Mouse (Mus musculus): ENCODE data around the gene Tmem200c. TPM values are rescaled to one million over a fixed set of nuclear protein-coding genes. Genes with fewer than 3 reads are reported as not detected.

The Tmem200c gene
- polyA plus RNA-seq (2015; fragmentation: Nextera tagmentation; extraction: Ambion mirVana): 0.11 TPM in 1 of 2 replicates, not detected in the other

- Histone ChIP-seq H3K4me2 (replicated peaks; ENCODE audit: low read depth, low read length) (no peak within 1 kb of the TSS), H3K27ac (ENCODE audit: low read length) (no peak within 1 kb of the TSS)
- WGBS: 73% methylated on average over 6 of the region's 6 CpGs
Observed at GRCm38 (mm10) chr17:68826323-68826722, at the start of gene Tmem200c. Gene Tmem200c, plus strand, starts transcription at chr17:68826623.

GRCm38 (mm10) chr17:68793741-68794140 lies 32.7 kb upstream of the Tmem200c start:
- ATAC-seq (no peak), DNase-seq (ENCODE audit: low spot score) (no peak)
- H3K9me3 ChIP-seq (ENCODE audit: low read length): no peaks in the 10 kb centered on the region
- TF ChIP-seq CTCF (IDR thresholded peaks at IDR 0.05): no peak
- no peak for TF ChIP-seq EP300 (IDR thresholded peaks at IDR 0.05)
- H3K36me3 ChIP-seq (ENCODE audit: insufficient read depth, low read length): no peaks in the 10 kb centered on the region
- no peak overlapping the region for H3K27ac ChIP-seq (ENCODE audit: low read length)
- H3K4me2 ChIP-seq (replicated peaks; ENCODE audit: low read depth, low read length): no peak overlapping the region
- H3K9ac ChIP-seq (replicated peaks; ENCODE audit: low read depth): no peak overlapping the region
- 79% methylated on average over 4 of the region's 4 CpGs for WGBS
- no peaks in the 10 kb centered on the region for H3K4me1 ChIP-seq (ENCODE audit: insufficient read depth, low read depth, low read length)
- no peak overlapping the region for H3K4me3 ChIP-seq (ENCODE audit: low read depth, low read length)
- no peaks in the 10 kb centered on the region for H3K27me3 ChIP-seq (replicated peaks; ENCODE audit: insufficient read depth, low read length)

More at GRCm38 (mm10) chr17:68826323-68826722, at the start of gene Tmem200c:
- Histone ChIP-seq H3K36me3 (ENCODE audit: insufficient read depth, low read length) (no peaks in the 10 kb centered on the region), H3K27me3 (replicated peaks; ENCODE audit: insufficient read depth, low read length) (no peaks in the 10 kb centered on the region), H3K9me3 (ENCODE audit: low read length) (no peaks in the 10 kb centered on the region), H3K9ac (replicated peaks; ENCODE audit: low read depth) (no peak within 1 kb of the TSS), H3K4me1 (ENCODE audit: insufficient read depth, low read depth, low read length) (no peaks in the 10 kb centered on the region), H3K4me3 (ENCODE audit: low read depth, low read length) (no peak within 1 kb of the TSS)
- ATAC-seq (no peak), DNase-seq (ENCODE audit: low spot score) (no peak)
- no peak for TF ChIP-seq EP300 (IDR thresholded peaks at IDR 0.05)
- TF ChIP-seq CTCF (IDR thresholded peaks at IDR 0.05): no peak

- WGBS: under 1% methylated on average over 10 of the region's 15 CpGs
- no peak for DNase-seq (ENCODE audit: low spot score)
- peak overlapping the region; percentile 34; the same call in 1 of the 2 replicates for H3K4me3 ChIP-seq (ENCODE audit: low read depth, low read length)
- no peak overlapping the region for H3K27ac ChIP-seq (ENCODE audit: low read length)
- peak overlapping the region; percentile 56 for H3K4me2 ChIP-seq (replicated peaks; ENCODE audit: low read depth, low read length)
- no peaks in the 10 kb centered on the region for H3K9me3 ChIP-seq (ENCODE audit: low read length)
- H3K9ac ChIP-seq (replicated peaks; ENCODE audit: low read depth): no peak overlapping the region
- no peaks in the 10 kb centered on the region for H3K36me3 ChIP-seq (ENCODE audit: insufficient read depth, low read length)
- TF ChIP-seq EP300 (IDR thresholded peaks at IDR 0.05) (no peak), CTCF (IDR thresholded peaks at IDR 0.05) (no peak)
- peaks cover 9% of the 10 kb centered on the region; the same call in 1 of the 2 replicates for H3K4me1 ChIP-seq (ENCODE audit: insufficient read depth, low read depth, low read length)
- peaks cover 53% of the 10 kb centered on the region for H3K27me3 ChIP-seq (replicated peaks; ENCODE audit: insufficient read depth, low read length)
- no peak for ATAC-seq
Observed at GRCm38 (mm10) chr17:68836655-68837012, 10.2 kb downstream of the Tmem200c start.

DNA sequence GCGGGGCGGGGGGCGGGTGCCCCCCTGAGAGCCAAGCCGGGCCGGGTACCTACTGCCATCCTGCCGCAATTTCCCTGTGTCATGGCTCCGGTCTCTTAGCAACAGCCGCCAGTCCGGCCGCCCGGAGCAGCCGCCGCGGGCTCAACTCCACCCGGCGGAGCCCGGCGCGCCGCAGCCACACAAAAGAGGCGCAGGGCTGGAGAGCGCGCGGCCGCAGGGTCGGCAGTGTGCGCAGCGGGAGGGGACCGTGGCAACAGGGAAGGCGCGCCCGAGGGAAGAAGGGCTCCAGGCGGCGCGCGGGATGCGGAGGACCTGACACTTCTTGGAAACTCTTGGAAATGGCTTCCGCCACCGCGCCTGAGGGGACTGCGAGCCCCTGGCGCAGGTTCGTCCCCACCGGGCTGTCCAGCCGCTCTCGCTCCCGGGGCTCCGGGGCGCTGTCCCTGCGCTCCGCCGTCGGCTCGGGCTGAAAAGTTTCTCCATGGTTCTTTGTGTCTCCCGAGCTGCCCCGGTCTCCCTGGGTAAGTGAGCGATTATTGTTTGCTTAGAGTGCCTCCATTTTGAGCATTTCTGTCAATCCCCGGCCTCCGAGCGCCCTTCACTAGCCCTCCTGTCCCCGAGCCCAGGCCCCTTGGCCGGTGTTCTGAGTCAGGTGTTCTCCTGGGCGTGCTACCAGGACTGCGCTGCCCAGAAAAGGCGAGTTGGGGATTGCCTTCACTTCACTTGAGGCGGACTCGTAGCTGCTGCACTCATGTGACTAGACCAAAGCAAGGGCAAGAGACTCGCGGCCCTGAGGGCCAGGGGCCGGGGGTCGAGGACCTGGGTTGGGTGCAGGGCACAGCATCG lies 10.8 kb downstream of the Tmem200c start:
- no peak for TF ChIP-seq CTCF (IDR thresholded peaks at IDR 0.05)
- TF ChIP-seq EP300 (IDR thresholded peaks at IDR 0.05): no peak
- ATAC-seq: 0 out of 2 replicates have a peak, but pooled peaks have one; percentile 22
- peak overlapping the region; percentile 34 for H3K4me3 ChIP-seq (ENCODE audit: low read depth, low read length)
- H3K27me3 ChIP-seq (replicated peaks; ENCODE audit: insufficient read depth, low read length): peaks cover 57% of the 10 kb centered on the region
- no peaks in the 10 kb centered on the region for H3K9me3 ChIP-seq (ENCODE audit: low read length)
- H3K27ac ChIP-seq (ENCODE audit: low read length): no peak overlapping the region
- WGBS: under 1% methylated on average over 59 of the region's 72 CpGs
- peaks cover 11% of the 10 kb centered on the region; the same call in 1 of the 2 replicates for H3K4me1 ChIP-seq (ENCODE audit: insufficient read depth, low read depth, low read length)
- peak overlapping the region; percentile 56 for H3K4me2 ChIP-seq (replicated peaks; ENCODE audit: low read depth, low read length)
- no peak overlapping the region for H3K9ac ChIP-seq (replicated peaks; ENCODE audit: low read depth)
- H3K36me3 ChIP-seq (ENCODE audit: insufficient read depth, low read length): no peaks in the 10 kb centered on the region
- DNase-seq (ENCODE audit: low spot score): no peak

DNA sequence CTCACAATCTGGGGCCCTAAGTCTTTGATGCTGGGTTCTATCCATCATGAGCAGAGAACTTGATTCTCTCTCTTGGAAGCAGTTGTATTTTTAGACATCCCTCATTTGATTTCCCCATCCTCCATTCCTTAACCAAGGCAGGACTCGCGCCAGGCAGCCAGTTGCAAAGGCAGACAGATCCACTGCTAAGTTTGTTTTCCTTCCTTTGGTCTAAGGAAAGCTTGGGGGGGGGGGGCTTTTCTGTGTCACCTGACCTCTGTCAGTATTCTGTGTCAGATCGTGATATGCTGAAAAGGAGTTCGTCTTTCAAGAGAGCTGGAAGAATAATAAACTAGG lies 11.4 kb downstream of the Tmem200c start:
- H3K4me2 ChIP-seq (replicated peaks; ENCODE audit: low read depth, low read length): peak overlapping the region; percentile 56
- H3K27ac ChIP-seq (ENCODE audit: low read length): no peak overlapping the region
- no peaks in the 10 kb centered on the region for H3K36me3 ChIP-seq (ENCODE audit: insufficient read depth, low read length)
- H3K9me3 ChIP-seq (ENCODE audit: low read length): no peaks in the 10 kb centered on the region
- ATAC-seq: no peak
- TF ChIP-seq CTCF (IDR thresholded peaks at IDR 0.05): no peak
- no peak for TF ChIP-seq EP300 (IDR thresholded peaks at IDR 0.05)
- peaks cover 11% of the 10 kb centered on the region; the same call in 1 of the 2 replicates for H3K4me1 ChIP-seq (ENCODE audit: insufficient read depth, low read depth, low read length)
- DNase-seq (ENCODE audit: low spot score): no peak
- H3K27me3 ChIP-seq (replicated peaks; ENCODE audit: insufficient read depth, low read length): peaks cover 57% of the 10 kb centered on the region
- 16% methylated on average over 4 of the region's 4 CpGs for WGBS
- peak overlapping the region; percentile 34; the same call in 1 of the 2 replicates for H3K4me3 ChIP-seq (ENCODE audit: low read depth, low read length)
- no peak overlapping the region for H3K9ac ChIP-seq (replicated peaks; ENCODE audit: low read depth)

- Histone ChIP-seq H3K27me3 (replicated peaks; ENCODE audit: insufficient read depth, low read length) (peaks cover 57% of the 10 kb centered on the region), H3K4me3 (ENCODE audit: low read depth, low read length) (no peak overlapping the region), H3K4me2 (replicated peaks; ENCODE audit: low read depth, low read length) (no peak overlapping the region), H3K9me3 (ENCODE audit: low read length) (no peaks in the 10 kb centered on the region), H3K36me3 (ENCODE audit: insufficient read depth, low read length) (no peaks in the 10 kb centered on the region), H3K27ac (ENCODE audit: low read length) (no peak overlapping the region), H3K4me1 (ENCODE audit: insufficient read depth, low read depth, low read length) (peaks cover 11% of the 10 kb centered on the region; the same call in 1 of the 2 replicates), H3K9ac (replicated peaks; ENCODE audit: low read depth) (no peak overlapping the region)
- no peak for DNase-seq (ENCODE audit: low spot score)
- no peak for ATAC-seq
- no peak for TF ChIP-seq EP300 (IDR thresholded peaks at IDR 0.05)
- TF ChIP-seq CTCF (IDR thresholded peaks at IDR 0.05): no peak
- 13% methylated on average over 17 of the region's 17 CpGs for WGBS
Observed at GRCm38 (mm10) chr17:68839888-68840571, 13.6 kb downstream of the Tmem200c start.

Data from lung, postnatal 0 days (tissue).